Mouse (Mus musculus) ES-E14 (cell line): ENCODE measurements around the gene Rtf1. TPM values are rescaled to one million over a fixed set of nuclear protein-coding genes. Genes with fewer than 3 reads are reported as not detected.

Experiments
- DNase-seq: peaks from one replicate; pipeline ENCODE4 v3.0.0-alpha.2; 2013; ENCODE audit warnings: low read depth, low spot score
- H3K27ac ChIP-seq: 2 replicates; pipeline ENCODE4 v1.5.1; 2012; ENCODE audit warnings: low read depth, mild to moderate bottlenecking, low read length, moderate library complexity, mixed read lengths; ENCODE audit not compliant: poor library complexity, insufficient read depth, severe bottlenecking
- H3K36me3 ChIP-seq: 2 replicates; pipeline ENCODE4 v1.6.1; 2012; ENCODE audit warnings: mild to moderate bottlenecking, low read length, moderate library complexity, mixed read lengths; ENCODE audit not compliant: control insufficient read depth, poor library complexity, insufficient read depth, severe bottlenecking
- H3K4me1 ChIP-seq, 2 experiments: fragments of 150-350 bp in 1 of 2; sonication (generic) in 1 of 2; 2 replicates each; pipeline ENCODE4 v1.6.1; 2012; ENCODE audit warnings: low read length in 2 of 2, mild to moderate bottlenecking in 1 of 2, mixed read lengths in 1 of 2; ENCODE audit not compliant: control insufficient read depth in 2 of 2, insufficient read depth in 2 of 2, poor library complexity in 1 of 2
- H3K4me3 ChIP-seq, 2 experiments: fragments of 150-350 bp in 1 of 2; sonication (generic) in 1 of 2; 2 replicates each; pipeline ENCODE4 v1.5.1; 2012; ENCODE audit warnings: low read length in 2 of 2, low read depth in 1 of 2, mild to moderate bottlenecking in 1 of 2, mixed read lengths in 1 of 2; ENCODE audit not compliant: insufficient read depth in 1 of 2, poor library complexity in 1 of 2, severe bottlenecking in 1 of 2
- H3K9ac ChIP-seq: 2 replicates; pipeline ENCODE4 v1.6.1; 2012; ENCODE audit warnings: low read depth, mild to moderate bottlenecking, low read length, mixed read lengths; ENCODE audit not compliant: poor library complexity, insufficient read depth, severe bottlenecking
- H3K9me3 ChIP-seq: fragments of 150-350 bp; sonication (generic); 2 replicates; pipeline ENCODE4 v1.6.1; 2012; ENCODE audit warnings: low read depth, mild to moderate bottlenecking, low read length; ENCODE audit not compliant: control insufficient read depth, insufficient read depth
- CHD2 ChIP-seq: IDR thresholded peaks from 2 replicates; pipeline ENCODE4 v1.6.1; 2014; ENCODE audit warnings: mild to moderate bottlenecking, low read depth, low read length, inconsistent platforms
- HCFC1 ChIP-seq: IDR thresholded peaks from 2 replicates; pipeline ENCODE4 v1.6.1; 2012; ENCODE audit warnings: low read length, inconsistent platforms, borderline replicate concordance; ENCODE audit not compliant: insufficient read depth
- MAFK ChIP-seq: IDR thresholded peaks from 2 replicates; pipeline ENCODE4 v1.6.1; 2014; ENCODE audit warnings: mild to moderate bottlenecking, low read depth, low read length, inconsistent platforms; ENCODE audit not compliant: insufficient read depth
- ZC3H11A ChIP-seq: IDR thresholded peaks from 2 replicates; pipeline ENCODE4 v1.6.1; 2012; ENCODE audit warnings: low read depth, mild to moderate bottlenecking, inconsistent platforms, low read length, borderline replicate concordance
- ZNF384 ChIP-seq: IDR thresholded peaks from 2 replicates; pipeline ENCODE4 v1.6.1; 2012; ENCODE audit warnings: low read depth, low read length, inconsistent platforms
- in situ Hi-C, 2 experiments: fragments of 600-800 bp; cut with MboI; formaldehyde crosslinking; loops; one replicate each; pipeline ENCODE4 v1.15.1; 2025; ENCODE audit warnings: low sequenced_read_pairs in 2 of 2, inconsistent platforms in 1 of 2; ENCODE audit not compliant: unreplicated experiment in 2 of 2
- total RNA-seq: library from RNA; depleted of rRNA; stranded (reverse); fragments of 300-350 nt; gene quantifications from 2 replicates; pipeline ENCODE4 v1.2.3, GENCODE M21; 2012; rRNA removed

The Rtf1 gene
- total RNA-seq, 1 experiment: 12.1 TPM

DNA sequence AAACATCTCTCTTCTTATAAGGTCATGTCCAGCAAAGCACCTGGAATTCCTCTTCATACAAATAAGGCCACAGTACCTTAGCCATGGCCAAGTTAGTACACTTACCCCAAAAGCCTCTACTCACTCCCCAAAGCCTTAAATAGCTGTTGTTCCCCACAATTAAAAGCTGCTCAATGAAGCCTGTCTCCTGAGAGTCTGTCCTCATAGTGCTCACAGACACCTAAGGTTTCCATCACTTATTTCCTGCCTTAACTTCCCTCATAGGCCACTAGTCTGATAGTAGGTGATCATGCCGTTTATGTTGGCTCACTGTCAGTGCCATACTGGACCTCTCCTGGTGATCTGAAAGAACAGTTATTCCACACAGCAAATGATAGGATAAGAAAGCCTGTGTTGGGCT lies 87.4 kb downstream of the Rtf1 start:
- in situ Hi-C loops: no loop called here
- H3K4me1 ChIP-seq: peaks cover 0 to 7% of the 10 kb centered on the region in 2 experiments; a peak in 1 of 4 replicates
- DNase-seq: no peak

DNA sequence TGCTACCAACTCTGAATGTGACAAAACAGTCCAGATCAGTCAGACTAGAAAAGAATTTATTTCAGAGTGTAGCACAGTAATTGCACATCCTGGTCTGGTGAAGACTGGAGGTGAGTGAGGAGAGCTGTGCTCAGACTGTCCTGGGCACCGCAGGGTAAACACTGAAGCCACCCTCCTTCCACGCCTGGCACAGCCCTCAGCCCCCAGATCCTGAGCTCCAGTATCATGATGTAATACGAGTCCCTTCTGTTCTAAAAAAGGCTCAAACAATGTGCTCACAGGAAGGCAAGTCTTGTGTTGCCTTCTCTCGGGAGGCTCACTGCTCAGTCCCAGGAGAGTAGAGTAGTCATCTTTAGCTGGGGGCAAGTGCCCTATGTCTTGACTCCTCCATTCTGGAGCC lies 89.1 kb downstream of the Rtf1 start:
- H3K9me3 ChIP-seq: no peaks in the 10 kb centered on the region
- no peak for DNase-seq
- in situ Hi-C loops: no loop called here
- H3K9ac ChIP-seq: no peak overlapping the region
- TF ChIP-seq HCFC1 (no peak), MAFK (no peak), ZNF384 (no peak), ZC3H11A (no peak), CHD2 (no peak)
- peaks cover 23% of the 10 kb centered on the region for H3K36me3 ChIP-seq
- H3K4me1 ChIP-seq: peaks cover 0 to 10% of the 10 kb centered on the region in 2 experiments; a peak in 1 of 4 replicates
- no peak overlapping the region for H3K27ac ChIP-seq
- H3K4me3 ChIP-seq: no peak overlapping the region

More for the DNA sequence above, 87.4 kb downstream of the Rtf1 start:
- H3K27ac ChIP-seq: no peak overlapping the region
- TF ChIP-seq ZNF384 (no peak), MAFK (no peak), CHD2 (no peak), ZC3H11A (no peak), HCFC1 (no peak)
- peaks cover 14% of the 10 kb centered on the region for H3K36me3 ChIP-seq
- H3K4me3 ChIP-seq: no peak overlapping the region
- no peaks in the 10 kb centered on the region for H3K9me3 ChIP-seq
- H3K9ac ChIP-seq: no peak overlapping the region

DNA sequence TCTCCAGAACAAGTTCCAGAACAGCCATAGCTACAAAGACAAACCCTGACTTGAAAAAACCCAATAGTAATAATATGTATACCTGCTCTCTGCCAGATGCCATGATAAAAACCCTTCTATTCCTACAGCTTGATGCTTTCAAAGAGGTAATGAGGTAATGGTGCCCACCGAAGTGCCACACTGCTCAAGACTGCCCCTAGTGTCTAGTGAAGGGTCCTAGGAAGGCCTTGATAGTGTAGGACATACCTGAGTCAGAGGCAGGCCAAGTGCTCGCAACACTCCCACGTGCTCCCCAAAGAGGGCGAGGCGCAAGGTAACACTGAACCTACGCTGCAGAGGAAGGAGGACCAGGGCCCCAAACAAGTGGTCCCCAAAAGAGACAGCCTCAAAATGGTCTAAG lies 92.4 kb downstream of the Rtf1 start:
- no peak for DNase-seq
- no peak overlapping the region for H3K9ac ChIP-seq
- no peak for TF ChIP-seq ZNF384
- no peak for TF ChIP-seq CHD2
- no peak for TF ChIP-seq HCFC1
- TF ChIP-seq MAFK: no peak
- TF ChIP-seq ZC3H11A: no peak
- in situ Hi-C loops: no loop called here
- H3K27ac ChIP-seq: no peak overlapping the region
- 0 out of 4 replicates have a peak, but pooled peaks cover 0 to 2% of the 10 kb centered on the region in 2 experiments for H3K4me1 ChIP-seq
- peaks cover 52% of the 10 kb centered on the region for H3K36me3 ChIP-seq
- H3K9me3 ChIP-seq: no peaks in the 10 kb centered on the region
- no peak overlapping the region for H3K4me3 ChIP-seq

Other genes with a start within 250 kb of the Rtf1 start
- 38.8 and 39.2 TPM in 2 replicates for gene Ino80, start 197.4 kb upstream of the Rtf1 start, total RNA-seq
- gene Exd1, start 127.4 kb upstream of the Rtf1 start, total RNA-seq: 1.1 and 2.0 TPM in 2 replicates
- 21.5 and 29.7 TPM in 2 replicates for gene Chp1, start 127.4 kb upstream of the Rtf1 start, total RNA-seq
- 24.7 and 28.4 TPM in 2 replicates for gene Nusap1, start 56.8 kb upstream of the Rtf1 start, total RNA-seq
- gene Oip5, start 56.6 kb upstream of the Rtf1 start, total RNA-seq: 23.6 and 27.1 TPM in 2 replicates
- gene Ndufaf1, start 12.2 kb upstream of the Rtf1 start, total RNA-seq: 14.4 and 18.6 TPM in 2 replicates
- 9.2 and 16.4 TPM in 2 replicates for gene Itpka, start 67.3 kb downstream of the Rtf1 start, total RNA-seq
- gene Ltk, start 85.4 kb downstream of the Rtf1 start, total RNA-seq: 0.85 and 2.8 TPM in 2 replicates
- 46.6 and 81.9 TPM in 2 replicates for gene Rpap1, start 112.5 kb downstream of the Rtf1 start, total RNA-seq
- gene Tyro3, start 122.7 kb downstream of the Rtf1 start, total RNA-seq: 66.2 and 127 TPM in 2 replicates
- 142 and 173 TPM in 2 replicates for gene Mga, start 222.2 kb downstream of the Rtf1 start, total RNA-seq